Mouse (Mus musculus): ENCODE data around the gene Abcf2. TPM values are rescaled to one million over a fixed set of nuclear protein-coding genes. Genes with fewer than 3 reads are reported as not detected.
A peak's percentile ranks its signal among the peaks of the same experiment; 100 is the strongest.

Abcf2 gene
- polyA plus RNA-seq, 1 experiment, result 48.7 TPM

- peak overlapping the region; percentile 23 for H3K4me3 ChIP-seq (replicated peaks; ENCODE audit: extremely low read depth, low read depth, low read length)
- 35% methylated on average over 23 of the region's 23 CpGs for WGBS
- no peaks in the 10 kb centered on the region; the same call in 1 of the 2 replicates for H3K4me1 ChIP-seq (ENCODE audit: control insufficient read depth, insufficient read depth, low read length)
- TF ChIP-seq CTCF (IDR thresholded peaks at IDR 0.05; ENCODE audit: insufficient read depth, low read length), result no peak
- TF ChIP-seq POLR2A (IDR thresholded peaks at IDR 0.05; ENCODE audit: borderline replicate concordance, extremely low read depth, low read depth, low read length), result no peak
- DNase-seq, result no peak
Observed at GRCm38 (mm10) chr5:24591268-24591721, 14.0 kb upstream of the Abcf2 start.

GRCm38 (mm10) chr5:24589511-24590500, 12.5 kb upstream of the Abcf2 start:
- WGBS, result 91% methylated on average over 20 of the region's 20 CpGs
- TF ChIP-seq POLR2A (IDR thresholded peaks at IDR 0.05; ENCODE audit: borderline replicate concordance, extremely low read depth, low read depth, low read length), result no peak
- no peak for TF ChIP-seq CTCF (IDR thresholded peaks at IDR 0.05; ENCODE audit: insufficient read depth, low read length)
- no peak for DNase-seq
- peaks cover 3% of the 10 kb centered on the region; the same call in 1 of the 2 replicates for H3K4me1 ChIP-seq (ENCODE audit: control insufficient read depth, insufficient read depth, low read length)
- H3K4me3 ChIP-seq (replicated peaks; ENCODE audit: extremely low read depth, low read depth, low read length), result no peak overlapping the region

- no peak for DNase-seq
- Histone ChIP-seq H3K4me3 (replicated peaks; ENCODE audit: extremely low read depth, low read depth, low read length) (peak overlapping the region; percentile 79), H3K4me1 (ENCODE audit: control insufficient read depth, insufficient read depth, low read length) (peaks cover 3% of the 10 kb centered on the region; the same call in 1 of the 2 replicates)
- no peak for TF ChIP-seq CTCF (IDR thresholded peaks at IDR 0.05; ENCODE audit: insufficient read depth, low read length)
- no peak for TF ChIP-seq POLR2A (IDR thresholded peaks at IDR 0.05; ENCODE audit: borderline replicate concordance, extremely low read depth, low read depth, low read length)
- 9% methylated on average over 4 of the region's 4 CpGs for WGBS
Observed at GRCm38 (mm10) chr5:24587200-24587577, 9.9 kb upstream of the Abcf2 start.

GRCm38 (mm10) chr5:24586547-24587199, 9.4 kb upstream of the Abcf2 start, which contains the start of gene Chpf2:
Gene Chpf2, plus strand, starts transcription at chr5:24586741.
- under 1% methylated on average over 43 of the region's 43 CpGs for WGBS
- peak; percentile 79 for DNase-seq

GRCm38 (mm10) chr5:24586106-24586505, 8.8 kb upstream of the Abcf2 start:
- no peak for DNase-seq
- 8% methylated on average over 8 of the region's 8 CpGs for WGBS
- TF ChIP-seq POLR2A (IDR thresholded peaks at IDR 0.05; ENCODE audit: borderline replicate concordance, extremely low read depth, low read depth, low read length) (no peak), CTCF (IDR thresholded peaks at IDR 0.05; ENCODE audit: insufficient read depth, low read length) (no peak)
- Histone ChIP-seq H3K4me1 (ENCODE audit: control insufficient read depth, insufficient read depth, low read length) (peaks cover 3% of the 10 kb centered on the region; the same call in 1 of the 2 replicates), H3K4me3 (replicated peaks; ENCODE audit: extremely low read depth, low read depth, low read length) (peak overlapping the region; percentile 79)

More at GRCm38 (mm10) chr5:24586547-24587199, 9.4 kb upstream of the Abcf2 start, which contains the start of gene Chpf2:
- TF ChIP-seq CTCF (IDR thresholded peaks at IDR 0.05; ENCODE audit: insufficient read depth, low read length), result no peak
- TF ChIP-seq POLR2A (IDR thresholded peaks at IDR 0.05; ENCODE audit: borderline replicate concordance, extremely low read depth, low read depth, low read length), result peak; percentile 63; the same call in 1 of the 2 replicates
- peaks cover 3% of the 10 kb centered on the region; the same call in 1 of the 2 replicates for H3K4me1 ChIP-seq (ENCODE audit: control insufficient read depth, insufficient read depth, low read length)
- H3K4me3 ChIP-seq (replicated peaks; ENCODE audit: extremely low read depth, low read depth, low read length), result peak within 1 kb of the TSS; percentile 79

- TF ChIP-seq POLR2A (IDR thresholded peaks at IDR 0.05; ENCODE audit: borderline replicate concordance, extremely low read depth, low read depth, low read length), result no peak
- TF ChIP-seq CTCF (IDR thresholded peaks at IDR 0.05; ENCODE audit: insufficient read depth, low read length), result no peak
- Histone ChIP-seq H3K4me1 (ENCODE audit: control insufficient read depth, insufficient read depth, low read length) (peaks cover 8% of the 10 kb centered on the region; the same call in 1 of the 2 replicates), H3K4me3 (replicated peaks; ENCODE audit: extremely low read depth, low read depth, low read length) (peak overlapping the region; percentile 80)
- WGBS, result 30% methylated on average over 6 of the region's 6 CpGs
- no peak for DNase-seq
Observed at GRCm38 (mm10) chr5:24578109-24578963, 1.1 kb upstream of the Abcf2 start.

- H3K4me3 ChIP-seq (replicated peaks; ENCODE audit: extremely low read depth, low read depth, low read length), result peak overlapping the region; percentile 91
- peaks cover 8% of the 10 kb centered on the region; the same call in 1 of the 2 replicates for H3K4me1 ChIP-seq (ENCODE audit: control insufficient read depth, insufficient read depth, low read length)
- WGBS, result under 1% methylated on average over 32 of the region's 32 CpGs
- no peak for TF ChIP-seq POLR2A (IDR thresholded peaks at IDR 0.05; ENCODE audit: borderline replicate concordance, extremely low read depth, low read depth, low read length)
- TF ChIP-seq CTCF (IDR thresholded peaks at IDR 0.05; ENCODE audit: insufficient read depth, low read length), result no peak
- DNase-seq, result no peak
Observed at GRCm38 (mm10) chr5:24576801-24577182, 475 bp downstream of the Abcf2 start.

- Histone ChIP-seq H3K4me3 (replicated peaks; ENCODE audit: extremely low read depth, low read depth, low read length) (no peak overlapping the region), H3K4me1 (ENCODE audit: control insufficient read depth, insufficient read depth, low read length) (peaks cover 8% of the 10 kb centered on the region; the same call in 1 of the 2 replicates)
- no peak for DNase-seq
- TF ChIP-seq POLR2A (IDR thresholded peaks at IDR 0.05; ENCODE audit: borderline replicate concordance, extremely low read depth, low read depth, low read length), result no peak
- TF ChIP-seq CTCF (IDR thresholded peaks at IDR 0.05; ENCODE audit: insufficient read depth, low read length), result no peak
- WGBS, result 70% methylated on average over 1 of the region's 1 CpGs
Observed at GRCm38 (mm10) chr5:24575948-24576347, 1.3 kb downstream of the Abcf2 start.

Measured in lung, adult 2 months (tissue).